Mouse (Mus musculus): ENCODE measurements around the gene Ptrh2. TPM values are rescaled to one million over a fixed set of nuclear protein-coding genes. Genes with fewer than 3 reads are reported as not detected.

Gene Ptrh2
- polyA plus RNA-seq, 1 experiment from 2014 or later = 28.2 TPM

- H3K4me1 ChIP-seq (ENCODE audit: control insufficient read depth, insufficient read depth, low read length) = peaks cover 11% of the 10 kb centered on the region
- no peaks in the 10 kb centered on the region for H3K9me3 ChIP-seq (ENCODE audit: control insufficient read depth, low read length)
- WGBS = 5% methylated on average over 20 of the region's 20 CpGs
- peak overlapping the region; percentile 61 for H3K4me2 ChIP-seq (ENCODE audit: low read depth, low read length)
- peak overlapping the region; percentile 90 for H3K9ac ChIP-seq (ENCODE audit: low read depth, low read length)
- H3K27ac ChIP-seq (ENCODE audit: low read length) = peak overlapping the region; percentile 93
- no peak for ATAC-seq
- peak overlapping the region; percentile 81 for H3K4me3 ChIP-seq (ENCODE audit: low read length)
- no peaks in the 10 kb centered on the region for H3K27me3 ChIP-seq (replicated peaks; ENCODE audit: control insufficient read depth, insufficient read depth, low read length)
- no peaks in the 10 kb centered on the region for H3K36me3 ChIP-seq (ENCODE audit: control insufficient read depth, insufficient read depth, low read length)
These were observed 584 bp downstream of the Ptrh2 start for GRCm38 (mm10) chr11:86684126-86685012.

GRCm38 (mm10) chr11:86685366-86685765, 1.6 kb downstream of the Ptrh2 start:
- Histone ChIP-seq H3K4me2 (ENCODE audit: low read depth, low read length) (peak overlapping the region; percentile 61; the same call in 1 of the 2 replicates), H3K27me3 (replicated peaks; ENCODE audit: control insufficient read depth, insufficient read depth, low read length) (no peaks in the 10 kb centered on the region), H3K9me3 (ENCODE audit: control insufficient read depth, low read length) (no peaks in the 10 kb centered on the region), H3K27ac (ENCODE audit: low read length) (peak overlapping the region; percentile 25; the same call in 1 of the 2 replicates), H3K4me3 (ENCODE audit: low read length) (peak overlapping the region; percentile 81), H3K9ac (ENCODE audit: low read depth, low read length) (no peak overlapping the region), H3K36me3 (ENCODE audit: control insufficient read depth, insufficient read depth, low read length) (no peaks in the 10 kb centered on the region), H3K4me1 (ENCODE audit: control insufficient read depth, insufficient read depth, low read length) (peaks cover 11% of the 10 kb centered on the region)
- 91% methylated on average over 1 of the region's 1 CpGs for WGBS
- ATAC-seq = no peak

DNA sequence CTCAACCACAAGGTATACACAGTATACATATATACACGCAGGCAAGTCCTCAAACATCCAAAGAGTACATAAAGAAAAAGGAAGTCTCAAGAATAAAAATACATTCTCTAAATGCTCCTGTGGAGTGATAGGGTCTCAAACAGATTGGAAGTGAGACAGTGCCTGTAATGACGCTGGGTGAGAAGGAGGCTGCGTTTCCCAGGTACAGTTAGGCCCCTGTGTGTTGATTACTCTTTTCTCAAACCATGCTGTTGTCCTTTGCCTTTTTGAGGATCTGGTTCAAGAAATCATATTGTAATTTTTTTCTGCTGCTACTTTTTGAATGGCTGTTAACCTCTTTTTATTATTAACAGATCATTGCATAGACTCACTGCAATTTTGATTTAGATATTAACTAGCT, 6.6 kb downstream of the Ptrh2 start:
- Histone ChIP-seq H3K9ac (ENCODE audit: low read depth, low read length) (no peak overlapping the region), H3K27me3 (replicated peaks; ENCODE audit: control insufficient read depth, insufficient read depth, low read length) (no peaks in the 10 kb centered on the region), H3K4me2 (ENCODE audit: low read depth, low read length) (no peak overlapping the region), H3K27ac (ENCODE audit: low read length) (no peak overlapping the region), H3K36me3 (ENCODE audit: control insufficient read depth, insufficient read depth, low read length) (peaks cover 7% of the 10 kb centered on the region; the same call in 1 of the 2 replicates), H3K9me3 (ENCODE audit: control insufficient read depth, low read length) (no peaks in the 10 kb centered on the region), H3K4me1 (ENCODE audit: control insufficient read depth, insufficient read depth, low read length) (peaks cover 4% of the 10 kb centered on the region; the same call in 1 of the 2 replicates), H3K4me3 (ENCODE audit: low read length) (no peak overlapping the region)
- no peak for ATAC-seq
- WGBS = 87% methylated on average over 3 of the region's 3 CpGs

- H3K36me3 ChIP-seq (ENCODE audit: control insufficient read depth, insufficient read depth, low read length) = peaks cover 7% of the 10 kb centered on the region; the same call in 1 of the 2 replicates
- 88% methylated on average over 3 of the region's 3 CpGs for WGBS
- ATAC-seq = no peak
These were observed 7.7 kb downstream of the Ptrh2 start for GRCm38 (mm10) chr11:86691482-86691881.

GRCm38 (mm10) chr11:86691956-86692355, 8.2 kb downstream of the Ptrh2 start:
- Histone ChIP-seq H3K9me3 (ENCODE audit: control insufficient read depth, low read length) (no peaks in the 10 kb centered on the region), H3K4me2 (ENCODE audit: low read depth, low read length) (no peak overlapping the region), H3K36me3 (ENCODE audit: control insufficient read depth, insufficient read depth, low read length) (peaks cover 7% of the 10 kb centered on the region; the same call in 1 of the 2 replicates), H3K27ac (ENCODE audit: low read length) (no peak overlapping the region), H3K9ac (ENCODE audit: low read depth, low read length) (no peak overlapping the region), H3K27me3 (replicated peaks; ENCODE audit: control insufficient read depth, insufficient read depth, low read length) (no peaks in the 10 kb centered on the region), H3K4me3 (ENCODE audit: low read length) (no peak overlapping the region), H3K4me1 (ENCODE audit: control insufficient read depth, insufficient read depth, low read length) (0 out of 2 replicates have a peak, but pooled peaks cover 1% of the 10 kb centered on the region)
- WGBS = 87% methylated on average over 2 of the region's 2 CpGs
- no peak for ATAC-seq

More at GRCm38 (mm10) chr11:86691482-86691881, 7.7 kb downstream of the Ptrh2 start:
- H3K4me3 ChIP-seq (ENCODE audit: low read length) = no peak overlapping the region
- H3K9ac ChIP-seq (ENCODE audit: low read depth, low read length) = no peak overlapping the region
- no peak overlapping the region for H3K4me2 ChIP-seq (ENCODE audit: low read depth, low read length)
- no peaks in the 10 kb centered on the region for H3K9me3 ChIP-seq (ENCODE audit: control insufficient read depth, low read length)
- H3K27me3 ChIP-seq (replicated peaks; ENCODE audit: control insufficient read depth, insufficient read depth, low read length) = no peaks in the 10 kb centered on the region
- H3K4me1 ChIP-seq (ENCODE audit: control insufficient read depth, insufficient read depth, low read length) = 0 out of 2 replicates have a peak, but pooled peaks cover 3% of the 10 kb centered on the region
- no peak overlapping the region for H3K27ac ChIP-seq (ENCODE audit: low read length)

DNA sequence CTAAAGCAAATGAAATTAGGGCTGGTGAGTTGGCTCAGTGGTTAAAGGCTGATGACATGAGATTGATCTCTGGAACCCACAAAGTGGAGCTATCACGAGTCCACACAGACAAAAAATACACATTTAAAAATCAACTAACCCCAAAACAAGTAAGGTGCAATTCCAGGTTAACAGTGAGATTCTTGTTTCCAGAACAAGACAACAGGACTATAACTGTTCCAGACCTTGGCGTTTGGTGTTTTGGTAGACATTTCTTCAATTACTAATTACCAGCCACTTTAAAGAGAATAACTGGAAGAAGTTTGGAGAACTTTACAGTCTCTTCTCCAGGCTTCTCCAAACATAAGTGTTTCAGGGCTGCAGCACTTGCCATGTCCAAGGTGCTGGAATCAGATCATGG, 8.8 kb downstream of the Ptrh2 start:
- Histone ChIP-seq H3K4me3 (ENCODE audit: low read length) (no peak overlapping the region), H3K36me3 (ENCODE audit: control insufficient read depth, insufficient read depth, low read length) (peaks cover 7% of the 10 kb centered on the region; the same call in 1 of the 2 replicates), H3K9ac (ENCODE audit: low read depth, low read length) (no peak overlapping the region), H3K27ac (ENCODE audit: low read length) (no peak overlapping the region), H3K4me1 (ENCODE audit: control insufficient read depth, insufficient read depth, low read length) (no peaks in the 10 kb centered on the region), H3K27me3 (replicated peaks; ENCODE audit: control insufficient read depth, insufficient read depth, low read length) (no peaks in the 10 kb centered on the region), H3K4me2 (ENCODE audit: low read depth, low read length) (no peak overlapping the region), H3K9me3 (ENCODE audit: control insufficient read depth, low read length) (no peaks in the 10 kb centered on the region)
- ATAC-seq = no peak
- 88% methylated on average over 2 of the region's 2 CpGs for WGBS

DNA sequence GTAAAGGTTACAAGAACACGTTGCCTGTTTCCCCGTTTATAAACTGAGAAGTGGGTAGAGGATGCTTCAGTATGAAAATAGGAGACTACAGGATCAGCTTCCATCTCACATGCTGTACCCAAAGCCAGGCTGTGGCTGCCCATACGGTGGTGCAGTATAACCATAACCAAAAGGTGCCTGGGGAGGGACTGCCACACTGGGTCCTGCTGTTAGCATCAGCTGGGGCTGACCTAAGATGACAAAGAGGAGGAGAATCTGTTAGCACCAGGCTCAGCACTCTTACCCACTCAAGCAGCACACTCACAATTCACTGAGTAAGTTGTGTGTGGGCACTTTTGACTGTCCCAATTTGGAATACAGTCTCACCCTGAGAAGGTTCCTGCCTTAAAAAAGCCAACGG, 11.7 kb downstream of the Ptrh2 start:
- Histone ChIP-seq H3K4me1 (ENCODE audit: control insufficient read depth, insufficient read depth, low read length) (no peaks in the 10 kb centered on the region), H3K27ac (ENCODE audit: low read length) (no peak overlapping the region), H3K36me3 (ENCODE audit: control insufficient read depth, insufficient read depth, low read length) (peaks cover 10% of the 10 kb centered on the region), H3K4me3 (ENCODE audit: low read length) (no peak overlapping the region), H3K27me3 (replicated peaks; ENCODE audit: control insufficient read depth, insufficient read depth, low read length) (no peaks in the 10 kb centered on the region), H3K9ac (ENCODE audit: low read depth, low read length) (no peak overlapping the region), H3K9me3 (ENCODE audit: control insufficient read depth, low read length) (no peaks in the 10 kb centered on the region), H3K4me2 (ENCODE audit: low read depth, low read length) (no peak overlapping the region)
- WGBS = 73% methylated on average over 4 of the region's 4 CpGs
- no peak for ATAC-seq

DNA sequence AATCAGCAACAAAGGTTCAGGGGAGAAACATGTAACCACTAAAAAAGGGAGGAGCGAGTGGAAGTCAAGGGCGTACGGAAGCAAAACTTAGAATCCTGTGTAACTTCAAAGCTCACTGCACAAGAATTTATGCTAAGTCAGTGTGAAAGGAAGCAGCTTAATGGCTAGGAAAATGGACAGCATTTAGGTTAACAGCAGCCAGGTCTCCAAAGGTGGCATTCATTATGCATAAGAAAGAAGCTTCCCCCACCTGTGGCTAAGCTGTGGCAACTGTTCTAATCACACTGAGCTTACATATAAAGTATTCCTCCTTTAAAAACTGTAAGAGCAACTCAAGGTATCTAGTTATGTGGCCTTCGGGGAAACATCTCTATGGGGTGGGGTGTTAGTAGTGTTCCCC, 17.4 kb downstream of the Ptrh2 start:
- no peaks in the 10 kb centered on the region for H3K27me3 ChIP-seq (replicated peaks; ENCODE audit: control insufficient read depth, insufficient read depth, low read length)
- H3K36me3 ChIP-seq (ENCODE audit: control insufficient read depth, insufficient read depth, low read length) = peaks cover 20% of the 10 kb centered on the region
- H3K4me2 ChIP-seq (ENCODE audit: low read depth, low read length) = no peak overlapping the region
- no peak overlapping the region for H3K9ac ChIP-seq (ENCODE audit: low read depth, low read length)
- H3K27ac ChIP-seq (ENCODE audit: low read length) = no peak overlapping the region
- no peaks in the 10 kb centered on the region for H3K9me3 ChIP-seq (ENCODE audit: control insufficient read depth, low read length)
- H3K4me3 ChIP-seq (ENCODE audit: low read length) = no peak overlapping the region
- no peak for ATAC-seq
- H3K4me1 ChIP-seq (ENCODE audit: control insufficient read depth, insufficient read depth, low read length) = no peaks in the 10 kb centered on the region
- WGBS = 94% methylated on average over 4 of the region's 4 CpGs

- Histone ChIP-seq H3K27me3 (replicated peaks; ENCODE audit: control insufficient read depth, insufficient read depth, low read length) (no peaks in the 10 kb centered on the region), H3K9ac (ENCODE audit: low read depth, low read length) (no peak overlapping the region), H3K4me3 (ENCODE audit: low read length) (no peak overlapping the region), H3K4me2 (ENCODE audit: low read depth, low read length) (no peak overlapping the region), H3K36me3 (ENCODE audit: control insufficient read depth, insufficient read depth, low read length) (no peaks in the 10 kb centered on the region), H3K27ac (ENCODE audit: low read length) (no peak overlapping the region), H3K9me3 (ENCODE audit: control insufficient read depth, low read length) (no peaks in the 10 kb centered on the region), H3K4me1 (ENCODE audit: control insufficient read depth, insufficient read depth, low read length) (no peaks in the 10 kb centered on the region)
- ATAC-seq = no peak
These were observed 30.8 kb downstream of the Ptrh2 start for GRCm38 (mm10) chr11:86714606-86715005.

Data from intestine, embryonic 16.5 days (tissue).